Mouse (Mus musculus) stomach, postnatal 0 days (tissue): ENCODE results near the gene Tepp. TPM values are rescaled to one million over a fixed set of nuclear protein-coding genes. Genes with fewer than 3 reads are reported as not detected.

Source experiments
- ATAC-seq: fragments of 200-750 bp; cut with Nextera tagmentation; 2 replicates; pipeline ENCODE4 v1.8.0; 2017; ENCODE audit not compliant: low FRiP score, low TSS enrichment
- DNase-seq: peaks from one replicate; pipeline ENCODE4 v3.0.0-alpha.2; 2016; ENCODE audit warnings: low spot score
- H3K27ac ChIP-seq: fragments of 300-500 bp; sonication (generic); replicated peaks from 2 replicates; pipeline ENCODE4 v1.5.1; 2014; ENCODE audit warnings: mild to moderate bottlenecking, control low read depth
- H3K27me3 ChIP-seq: fragments of 300-500 bp; sonication (generic); 2 replicates; pipeline ENCODE4 v1.6.1; 2014; ENCODE audit warnings: low read length; ENCODE audit not compliant: control insufficient read depth, insufficient read depth
- H3K36me3 ChIP-seq: fragments of 300-500 bp; sonication (generic); 2 replicates; pipeline ENCODE4 v1.6.1; 2014; ENCODE audit warnings: low read length, mixed read lengths; ENCODE audit not compliant: control insufficient read depth, insufficient read depth
- H3K4me1 ChIP-seq: fragments of 300-500 bp; sonication (generic); replicated peaks from 2 replicates; pipeline ENCODE4 v1.6.1; 2014; ENCODE audit warnings: antibody characterized with exemption; ENCODE audit not compliant: control insufficient read depth, insufficient read depth
- H3K4me2 ChIP-seq: fragments of 300-500 bp; sonication (generic); replicated peaks from 2 replicates; pipeline ENCODE4 v1.6.1; 2014; ENCODE audit warnings: low read depth, mild to moderate bottlenecking, control low read depth, moderate library complexity
- H3K4me3 ChIP-seq: fragments of 300-500 bp; sonication (generic); 2 replicates; pipeline ENCODE4 v1.5.1; 2014; ENCODE audit warnings: low read depth, low read length, control low read depth
- H3K9ac ChIP-seq: fragments of 300-500 bp; sonication (generic); 2 replicates; pipeline ENCODE4 v1.6.1; 2014; ENCODE audit warnings: mild to moderate bottlenecking, low read length, control low read depth, mixed read lengths
- H3K9me3 ChIP-seq: fragments of 300-500 bp; sonication (generic); 2 replicates; pipeline ENCODE4 v1.6.1; 2016; ENCODE audit warnings: low read length; ENCODE audit not compliant: control insufficient read depth
- CTCF ChIP-seq: IDR thresholded peaks from 2 replicates; pipeline ENCODE4 v1.5.1; 2016; ENCODE audit warnings: antibody characterized with exemption, low read depth, mild to moderate bottlenecking, moderate library complexity
- EP300 ChIP-seq: optimal IDR thresholded peaks from 2 replicates; pipeline ENCODE3; 2016; ENCODE audit warnings: antibody characterized with exemption
- WGBS: fragments of 180-500 bp; shearing (Covaris S2); extraction: QIAGEN DNeasy Blood & Tissue Kit; methylation state at CpG from one replicate; pipeline ENCODE4 v1.1.7; 2014; 5-methylcytosine and 5-hydroxymethylcytosine counted together
- polyA plus RNA-seq: library from polyadenylated mRNA; unstranded; fragments of >200 nt; fragmentation: Nextera tagmentation; extraction: Ambion mirVana; gene quantifications from 2 replicates; pipeline ENCODE4 v1.2.1, GENCODE M21; 2015

Tepp gene
- polyA plus RNA-seq, 1 experiment from 2014 or later = not detected

DNA sequence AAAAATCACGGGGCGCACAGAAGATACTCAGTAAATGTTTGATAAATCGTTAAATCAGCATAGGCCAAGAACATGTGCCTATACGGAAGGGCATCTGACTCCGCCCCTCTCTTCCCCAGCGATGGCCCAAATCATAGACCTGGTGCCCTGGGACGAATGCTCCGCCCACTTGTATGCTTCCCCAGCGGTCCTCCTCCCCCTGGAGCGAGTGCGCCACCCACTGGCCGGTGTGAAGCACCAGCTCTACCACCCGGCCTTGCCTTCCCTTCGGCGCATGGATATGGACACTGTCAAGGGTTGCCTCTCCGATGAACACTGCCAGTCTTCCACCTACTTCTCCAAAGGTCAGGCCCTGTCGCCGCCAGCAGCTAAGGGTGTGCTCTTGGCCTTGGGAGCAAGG, 2.5 kb downstream of the Tepp start:
- TF ChIP-seq EP300 = no peak
- TF ChIP-seq CTCF = peak; percentile 61
- WGBS = 67% methylated on average over 18 of the region's 18 CpGs

GRCm38 (mm10) chr8:95313857-95314256, 3.5 kb downstream of the Tepp start:
- H3K27ac ChIP-seq = no peak overlapping the region
- no peak for TF ChIP-seq CTCF
- no peak overlapping the region for H3K4me2 ChIP-seq
- no peaks in the 10 kb centered on the region for H3K36me3 ChIP-seq
- H3K4me1 ChIP-seq = no peaks in the 10 kb centered on the region
- no peak overlapping the region for H3K4me3 ChIP-seq
- 79% methylated on average over 6 of the region's 6 CpGs for WGBS
- H3K9ac ChIP-seq = no peak overlapping the region
- DNase-seq (no peak), ATAC-seq (no peak)
- H3K9me3 ChIP-seq = no peaks in the 10 kb centered on the region
- H3K27me3 ChIP-seq = no peaks in the 10 kb centered on the region

More for the DNA sequence above, 2.5 kb downstream of the Tepp start:
- H3K4me1 ChIP-seq = no peaks in the 10 kb centered on the region
- no peak overlapping the region for H3K27ac ChIP-seq
- no peaks in the 10 kb centered on the region for H3K9me3 ChIP-seq
- DNase-seq (peak; percentile 44), ATAC-seq (no peak)
- H3K27me3 ChIP-seq = no peaks in the 10 kb centered on the region
- H3K4me2 ChIP-seq = no peak overlapping the region
- no peaks in the 10 kb centered on the region for H3K36me3 ChIP-seq
- H3K9ac ChIP-seq = no peak overlapping the region
- H3K4me3 ChIP-seq = no peak overlapping the region

DNA sequence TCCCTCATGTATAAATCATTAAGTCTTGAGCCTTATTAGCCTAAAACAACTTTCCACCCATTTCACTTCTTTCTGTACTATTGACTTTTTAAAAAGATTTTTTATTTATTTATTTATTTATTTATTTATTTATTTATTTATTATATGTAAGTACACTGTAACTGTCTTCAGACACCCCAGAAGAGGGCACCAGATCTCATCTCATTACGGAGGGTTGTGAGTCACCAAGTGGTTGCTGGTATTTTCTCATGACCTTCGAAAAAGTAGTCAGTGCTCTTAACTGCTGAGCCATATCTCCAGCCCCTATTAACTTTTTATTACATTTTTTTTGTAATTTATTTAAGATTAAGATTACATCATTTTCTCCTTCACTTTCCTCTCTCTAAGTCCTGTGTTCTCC, 4.3 kb downstream of the Tepp start:
- no peaks in the 10 kb centered on the region for H3K9me3 ChIP-seq
- ATAC-seq (no peak), DNase-seq (no peak)
- 78% methylated on average over 2 of the region's 2 CpGs for WGBS
- no peak overlapping the region for H3K27ac ChIP-seq
- no peak overlapping the region for H3K4me3 ChIP-seq
- no peaks in the 10 kb centered on the region for H3K4me1 ChIP-seq
- no peaks in the 10 kb centered on the region for H3K36me3 ChIP-seq
- H3K9ac ChIP-seq = no peak overlapping the region
- H3K4me2 ChIP-seq = no peak overlapping the region
- no peaks in the 10 kb centered on the region for H3K27me3 ChIP-seq
- no peak for TF ChIP-seq EP300
- no peak for TF ChIP-seq CTCF

DNA sequence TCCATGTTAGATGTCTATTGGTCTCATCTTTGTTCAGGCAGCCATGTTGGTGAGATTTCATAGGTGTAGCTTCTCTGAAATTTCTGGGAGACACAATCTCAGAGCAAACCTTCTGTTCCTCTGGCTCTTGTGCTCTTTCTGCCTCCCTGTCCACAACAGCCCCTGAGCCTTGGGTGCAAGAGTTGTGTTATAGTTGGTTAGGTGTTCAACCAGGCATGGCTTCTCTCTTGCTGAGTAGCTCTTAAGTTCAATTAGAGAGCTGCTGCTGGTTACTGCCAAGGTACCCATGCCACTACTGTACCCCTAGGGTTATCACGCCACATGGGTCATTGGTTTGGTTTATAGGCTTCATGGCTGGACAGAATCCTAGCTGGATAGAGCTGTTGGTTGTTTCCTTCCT, 5.0 kb downstream of the Tepp start:
- no peak overlapping the region for H3K4me3 ChIP-seq
- no peak overlapping the region for H3K4me2 ChIP-seq
- WGBS = 91% methylated on average over 1 of the region's 1 CpGs
- no peak for TF ChIP-seq EP300
- no peak for TF ChIP-seq CTCF
- no peaks in the 10 kb centered on the region for H3K36me3 ChIP-seq
- H3K4me1 ChIP-seq = no peaks in the 10 kb centered on the region
- no peaks in the 10 kb centered on the region for H3K9me3 ChIP-seq
- no peak overlapping the region for H3K27ac ChIP-seq
- ATAC-seq (no peak), DNase-seq (no peak)
- H3K27me3 ChIP-seq = no peaks in the 10 kb centered on the region
- no peak overlapping the region for H3K9ac ChIP-seq

GRCm38 (mm10) chr8:95320224-95321139, 10.1 kb downstream of the Tepp start:
- no peaks in the 10 kb centered on the region; the same call in 1 of the 2 replicates for H3K36me3 ChIP-seq
- H3K4me3 ChIP-seq = peak overlapping the region; percentile 43
- no peaks in the 10 kb centered on the region; the same call in 1 of the 2 replicates for H3K4me1 ChIP-seq
- TF ChIP-seq EP300 (no peak), CTCF (peak; percentile 66)
- DNase-seq (peak; percentile 90), ATAC-seq (peak; percentile 84)
- no peaks in the 10 kb centered on the region for H3K27me3 ChIP-seq
- peak overlapping the region; percentile 86 for H3K4me2 ChIP-seq
- H3K27ac ChIP-seq = no peak overlapping the region
- no peaks in the 10 kb centered on the region for H3K9me3 ChIP-seq
- H3K9ac ChIP-seq = peak overlapping the region; percentile 53
- WGBS = 3% methylated on average over 41 of the region's 41 CpGs

- peaks cover 16% of the 10 kb centered on the region for H3K36me3 ChIP-seq
- WGBS = 81% methylated on average over 3 of the region's 3 CpGs
- no peak overlapping the region for H3K9ac ChIP-seq
- H3K9me3 ChIP-seq = no peaks in the 10 kb centered on the region
- DNase-seq = no peak
- no peak overlapping the region for H3K4me2 ChIP-seq
- no peak for ATAC-seq
- no peak overlapping the region for H3K27ac ChIP-seq
- H3K4me3 ChIP-seq = no peak overlapping the region
- TF ChIP-seq EP300 = no peak
- no peak for TF ChIP-seq CTCF
- no peaks in the 10 kb centered on the region for H3K27me3 ChIP-seq
- no peaks in the 10 kb centered on the region; the same call in 1 of the 2 replicates for H3K4me1 ChIP-seq
These were observed 12.8 kb downstream of the Tepp start for GRCm38 (mm10) chr8:95323201-95323600.
